Mouse (Mus musculus): ENCODE measurements around the gene Ppil3.
A peak's percentile ranks its signal among the peaks of the same experiment; 100 is the strongest.

The Ppil3 gene

DNA sequence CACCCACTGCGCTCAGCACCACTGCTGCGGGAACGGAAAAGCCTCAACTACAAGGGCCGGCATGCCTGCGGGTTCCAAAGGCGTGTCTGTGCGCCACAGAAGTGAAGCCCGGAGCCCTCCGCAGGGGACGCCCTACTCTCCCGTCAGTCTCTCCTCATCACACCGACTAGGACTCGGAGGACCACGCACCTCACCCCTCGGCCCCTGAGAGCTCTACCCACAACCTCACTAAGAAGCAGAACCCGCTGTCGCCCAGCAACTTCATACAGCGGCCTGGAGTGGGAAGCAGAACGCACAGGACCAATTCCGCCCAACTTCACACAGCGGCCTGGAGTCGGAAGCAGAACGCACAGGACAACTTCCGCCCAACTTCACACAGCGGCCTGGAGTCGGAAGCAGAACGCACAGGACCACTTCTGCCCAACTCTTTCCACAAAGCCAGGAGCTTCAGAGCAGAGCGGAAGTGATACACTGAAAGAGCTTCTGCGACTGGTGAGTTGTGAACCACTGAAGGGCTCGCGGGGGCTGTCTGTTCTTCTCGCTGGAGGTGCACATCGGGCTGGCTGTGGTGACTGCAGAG lies at the start of gene Ppil3, which contains the start of gene Nif3l1:
Ppil3 (minus strand) TSS at position 344 of the 580 bp plus-strand sequence.
Nif3l1 (plus strand) TSS at position 9 of the 580 bp plus-strand sequence.
- peak; percentile 91 for DNase-seq

DNA sequence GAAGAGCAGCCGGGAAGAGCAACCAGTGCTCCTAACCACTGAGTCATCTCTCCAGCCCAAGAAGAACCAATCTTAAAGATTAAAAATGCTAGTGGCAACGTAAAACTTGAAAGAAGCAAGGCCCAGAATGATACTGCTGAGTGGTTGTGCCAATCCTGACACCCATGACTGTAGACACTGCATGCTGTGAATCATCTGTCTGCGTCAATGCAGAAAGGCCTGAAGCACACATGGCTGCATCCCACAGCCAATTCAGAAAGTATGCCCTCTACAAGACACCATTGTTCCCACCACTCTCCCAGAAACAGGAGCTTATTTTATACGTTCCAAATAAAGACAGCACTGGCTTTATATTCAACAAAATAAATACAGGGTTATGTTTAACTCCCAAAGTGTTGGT lies 37.4 kb upstream of the Ppil3 start:
- DNase-seq, result no peak

DNA sequence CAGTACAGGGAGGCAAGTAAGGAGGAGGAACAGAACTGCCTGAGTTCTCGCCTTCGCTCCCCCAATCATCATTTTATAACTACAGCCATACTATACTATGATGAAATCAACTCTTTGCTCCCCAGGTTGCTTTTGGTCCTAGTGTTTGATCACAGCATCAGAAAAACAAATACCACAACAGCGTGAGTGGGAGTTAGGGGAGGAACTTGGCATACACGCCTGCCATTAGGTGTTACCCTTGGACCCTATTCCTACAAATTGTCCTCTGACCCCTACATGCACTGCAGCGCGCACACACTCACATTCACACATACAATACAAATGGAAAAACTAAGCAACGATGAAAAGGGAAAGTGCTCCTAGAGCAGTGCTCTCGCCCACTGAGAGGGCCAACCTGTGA lies 30.4 kb upstream of the Ppil3 start:
- DNase-seq, result no peak

- no peak for DNase-seq
Observed at GRCm38 (mm10) chr1:58465561-58465960, 20.3 kb upstream of the Ppil3 start.

- DNase-seq, result no peak
Observed at GRCm38 (mm10) chr1:58465042-58465441, 19.8 kb upstream of the Ppil3 start.

DNA sequence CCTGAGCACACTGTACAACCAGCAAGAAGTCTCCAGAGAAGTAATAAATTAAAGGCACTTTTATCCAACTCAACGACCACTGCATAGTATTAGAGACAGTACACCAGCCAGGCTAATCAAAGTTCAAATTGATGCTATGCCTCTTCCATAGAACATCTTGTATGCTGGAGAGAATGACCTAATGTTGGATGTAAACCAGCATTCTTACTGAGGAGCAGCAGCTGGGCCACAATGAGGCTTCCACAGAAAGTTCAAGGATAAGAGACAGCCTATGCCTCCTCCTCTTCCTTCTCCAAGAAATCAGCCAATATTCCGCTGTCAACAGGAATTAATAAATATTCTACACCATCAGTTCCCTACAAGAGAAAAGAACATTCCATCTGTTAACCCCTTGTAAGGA lies 18.6 kb upstream of the Ppil3 start:
- no peak for DNase-seq

DNA sequence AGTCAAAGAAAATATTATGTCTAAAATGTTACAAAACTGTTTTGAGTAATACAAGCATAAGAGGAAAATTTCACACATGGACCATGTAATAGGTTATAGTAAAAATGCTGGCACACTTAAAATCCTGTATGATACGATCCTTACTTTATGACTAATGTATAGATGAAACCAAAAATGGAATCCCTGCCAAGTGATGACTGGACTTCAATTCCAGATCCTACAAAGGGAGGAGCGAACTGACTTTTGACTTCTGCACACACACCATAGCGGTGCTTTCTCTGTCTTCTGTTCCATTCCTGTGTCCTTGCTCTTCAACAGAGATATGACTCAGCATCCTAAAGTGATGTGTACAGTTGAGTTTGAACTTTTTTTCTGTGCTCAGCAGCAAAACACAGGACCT lies 15.3 kb upstream of the Ppil3 start:
- DNase-seq, result no peak

- peak; percentile 30 for DNase-seq
Observed at GRCm38 (mm10) chr1:58458867-58459266, 13.6 kb upstream of the Ppil3 start.

DNA sequence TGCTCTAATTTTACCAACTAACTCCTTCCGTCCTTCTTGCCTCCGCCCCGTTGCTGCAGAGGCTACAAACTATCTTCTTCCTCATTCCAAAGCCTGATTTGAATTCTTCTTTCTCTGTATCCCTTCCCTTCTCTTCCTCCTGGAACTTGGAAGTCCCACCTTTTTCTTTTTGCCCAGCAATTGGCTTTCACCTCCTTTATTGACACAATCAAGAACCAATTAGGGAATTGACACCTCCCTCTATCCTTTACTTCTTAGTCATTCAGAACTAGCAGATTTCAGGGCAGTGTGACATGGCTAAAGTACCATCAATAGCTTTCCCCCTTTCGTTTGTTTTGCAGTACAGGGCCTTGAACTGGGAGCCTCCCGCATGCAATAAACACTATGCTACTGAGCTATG lies 12.9 kb upstream of the Ppil3 start:
- DNase-seq, result no peak

DNA sequence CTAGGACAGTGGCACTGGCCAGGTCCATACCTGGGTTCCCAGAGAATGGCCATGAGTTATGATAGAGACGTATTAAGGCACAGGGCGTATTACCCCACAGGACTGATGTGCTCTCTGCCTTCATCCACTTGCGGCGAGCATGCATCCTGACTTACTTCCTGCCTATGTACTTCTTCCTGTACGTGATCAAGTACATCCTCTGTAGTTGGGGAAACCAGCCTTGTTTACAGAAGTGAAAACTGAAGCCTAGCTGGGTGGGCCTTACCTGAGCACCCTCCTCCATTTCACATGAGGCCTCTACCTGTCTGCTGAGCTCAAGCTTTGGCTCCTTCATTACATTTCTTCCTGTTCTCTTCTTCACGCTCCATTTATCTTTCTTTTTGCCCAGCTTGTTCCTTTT lies 9.0 kb upstream of the Ppil3 start:
- DNase-seq, result no peak

GRCm38 (mm10) chr1:58448396-58448795 lies 3.1 kb upstream of the Ppil3 start:
- DNase-seq, result no peak

- DNase-seq, result peak; percentile 61
Observed at GRCm38 (mm10) chr1:58447766-58448165, 2.5 kb upstream of the Ppil3 start.

DNA sequence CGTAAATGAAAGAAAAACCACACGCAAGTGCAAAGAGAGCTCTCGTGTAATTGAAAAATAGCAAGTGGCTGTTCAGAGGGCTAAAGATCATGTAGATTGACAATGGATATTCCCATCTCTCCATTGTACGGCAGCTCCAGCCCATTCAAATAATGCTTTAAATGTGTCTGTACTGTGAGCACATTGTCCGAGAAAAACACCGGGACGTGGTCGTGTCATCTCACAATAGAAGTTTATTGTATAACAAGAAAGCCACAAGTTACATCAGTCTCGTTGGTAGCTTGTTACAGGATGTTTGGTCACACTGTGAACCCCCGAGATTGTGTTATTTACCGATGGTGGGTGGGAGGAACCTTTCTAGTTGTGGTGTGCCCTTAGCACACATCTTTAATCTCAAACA lies 575 bp upstream of the Ppil3 start:
- no peak for DNase-seq

DNA sequence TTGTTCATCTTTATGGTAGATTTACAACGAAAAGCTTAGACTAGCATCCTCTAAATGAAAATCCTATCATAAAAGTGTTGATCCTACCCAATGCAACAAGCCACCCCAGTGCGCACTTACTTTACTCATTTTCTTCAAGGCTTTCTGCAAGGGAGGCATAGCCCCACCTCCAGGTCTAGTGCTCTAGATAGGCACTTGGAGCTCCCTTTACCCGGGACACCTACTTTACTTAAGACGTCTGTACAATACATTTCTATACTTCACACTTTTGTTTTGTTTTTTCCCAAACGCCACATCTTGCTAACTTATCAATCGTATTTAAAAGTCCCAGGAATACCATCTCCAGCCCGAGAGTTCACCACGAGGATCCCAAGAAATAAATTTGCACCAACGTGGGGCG lies 595 bp downstream of the Ppil3 start:
- DNase-seq, result no peak

- DNase-seq, result no peak
Observed at GRCm38 (mm10) chr1:58424551-58424950, 20.7 kb downstream of the Ppil3 start.

DNA sequence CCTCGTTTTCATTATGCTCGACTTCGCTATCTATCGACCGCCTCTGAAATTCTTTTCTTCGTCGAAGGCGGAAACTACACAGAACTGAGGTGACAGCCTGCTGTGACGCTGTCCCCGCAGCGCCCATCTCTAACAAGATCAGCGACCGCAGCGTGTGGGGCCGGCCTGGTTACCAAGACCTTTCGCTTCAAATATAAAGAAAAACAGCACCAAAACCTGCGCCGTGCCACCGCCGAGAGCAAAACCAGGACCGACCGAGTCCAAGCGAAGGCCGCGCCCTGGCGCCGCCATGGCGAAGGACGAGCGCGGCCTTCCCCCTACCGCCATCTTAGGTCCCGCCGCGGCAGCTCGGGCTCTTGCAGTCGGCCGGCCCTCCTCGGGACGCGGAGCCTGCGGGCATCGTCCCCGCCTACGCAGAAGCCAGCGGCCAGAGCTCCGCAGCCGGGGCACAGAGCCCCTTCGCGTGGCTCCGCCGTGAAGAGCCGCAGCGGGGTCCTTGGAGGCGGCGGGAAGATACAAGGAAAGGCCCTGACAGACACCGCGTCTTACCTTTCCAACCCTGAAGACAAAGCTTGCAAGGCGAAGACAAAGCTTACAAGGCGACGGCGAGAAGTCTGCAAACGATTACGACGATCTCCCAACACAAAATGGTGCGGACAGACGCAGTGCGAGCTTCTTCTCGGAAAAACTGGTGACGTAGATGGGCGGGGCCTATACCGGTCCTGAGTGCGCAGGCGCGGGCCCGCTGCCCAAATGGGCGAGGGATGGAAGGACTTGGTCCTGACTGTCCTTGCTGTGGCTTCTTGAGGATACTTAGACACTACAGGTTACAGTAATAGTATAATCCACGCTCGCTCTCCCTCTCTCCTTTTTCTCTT lies 21.7 kb downstream of the Ppil3 start, which contains the start of gene Clk1:
Clk1 (minus strand) TSS at position 696 of the 878 bp plus-strand sequence.
- DNase-seq, result peak; percentile 98

- DNase-seq, result peak; percentile 72
Observed at GRCm38 (mm10) chr1:58422879-58423278, 22.4 kb downstream of the Ppil3 start.

DNA sequence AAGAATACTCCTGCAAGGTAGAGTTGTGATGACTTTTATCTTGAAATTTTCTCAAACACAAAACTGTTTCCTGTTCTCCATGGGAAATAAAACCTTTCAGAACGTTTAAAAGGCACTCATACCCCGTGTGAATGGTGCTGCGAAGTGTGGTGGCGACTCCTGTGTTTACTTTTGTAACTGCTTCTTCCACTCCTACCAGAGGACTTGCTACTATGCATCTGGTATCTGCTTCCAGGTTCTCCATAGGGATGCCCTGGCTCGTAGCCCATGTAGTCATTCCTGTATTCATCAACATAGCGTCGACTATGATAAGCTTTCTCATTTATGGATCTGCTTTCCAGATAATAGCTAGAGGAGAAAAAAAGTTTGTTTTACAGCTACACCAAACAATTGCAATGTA lies 24.3 kb downstream of the Ppil3 start:
- DNase-seq, result no peak

DNA sequence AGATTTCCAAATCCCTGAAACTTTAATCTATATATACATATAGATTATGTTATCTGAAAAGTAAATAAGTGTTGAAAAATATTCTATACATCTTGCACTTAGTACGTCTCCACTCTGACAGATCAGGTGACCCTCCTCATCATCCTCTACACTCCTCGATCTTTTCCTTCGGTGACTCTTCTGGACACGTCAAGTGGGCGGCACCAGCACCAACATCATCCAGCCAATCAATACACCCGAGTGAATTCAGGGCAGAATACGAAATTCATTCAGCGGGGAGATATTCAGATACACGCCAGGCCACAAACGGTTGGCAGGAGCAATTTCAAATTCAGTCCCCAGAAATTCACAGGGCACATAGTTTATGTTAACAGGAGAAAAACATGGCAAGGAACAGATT lies 25.3 kb downstream of the Ppil3 start:
- DNase-seq, result no peak

GRCm38 (mm10) chr1:58416048-58416447 lies 29.2 kb downstream of the Ppil3 start:
- DNase-seq, result no peak

DNA sequence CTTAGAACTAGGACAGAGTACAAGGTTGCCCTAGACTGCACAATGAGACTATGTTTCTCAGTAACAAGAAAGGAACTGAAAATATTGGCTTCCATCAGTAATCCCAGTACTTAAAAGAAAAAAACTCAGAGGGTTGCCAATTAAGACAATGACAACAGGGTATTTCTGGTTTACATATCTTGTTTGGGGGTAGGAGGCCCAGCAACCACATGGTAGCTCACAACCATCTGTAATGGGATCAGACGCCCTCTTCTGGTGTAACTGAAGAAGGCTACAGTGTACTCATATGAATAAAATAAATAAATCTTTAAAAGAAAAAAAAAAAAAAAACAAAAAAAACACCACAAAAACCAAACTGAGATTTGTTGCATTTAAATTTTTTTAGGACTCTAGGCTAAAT lies 29.8 kb downstream of the Ppil3 start:
- DNase-seq, result no peak

DNA sequence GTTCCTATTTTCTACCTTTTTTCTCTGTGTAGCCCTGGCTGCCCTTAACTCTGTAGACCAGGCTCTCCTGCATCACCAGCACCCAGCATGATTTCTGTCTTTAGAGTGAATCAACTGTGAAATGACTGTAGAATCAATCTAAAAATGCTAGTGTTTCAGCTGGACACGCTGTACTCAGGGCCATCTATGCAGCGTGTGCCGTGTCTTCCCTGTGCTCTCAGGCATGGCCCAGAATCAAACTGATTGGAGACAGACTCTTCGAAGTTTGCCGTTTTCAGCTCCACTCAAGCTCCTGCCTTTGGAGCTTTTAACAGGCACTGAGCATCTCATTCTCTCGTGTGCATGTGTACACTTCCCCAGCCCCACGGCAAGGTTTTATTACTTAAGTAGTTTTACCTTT lies 34.5 kb downstream of the Ppil3 start:
- DNase-seq, result no peak

DNA sequence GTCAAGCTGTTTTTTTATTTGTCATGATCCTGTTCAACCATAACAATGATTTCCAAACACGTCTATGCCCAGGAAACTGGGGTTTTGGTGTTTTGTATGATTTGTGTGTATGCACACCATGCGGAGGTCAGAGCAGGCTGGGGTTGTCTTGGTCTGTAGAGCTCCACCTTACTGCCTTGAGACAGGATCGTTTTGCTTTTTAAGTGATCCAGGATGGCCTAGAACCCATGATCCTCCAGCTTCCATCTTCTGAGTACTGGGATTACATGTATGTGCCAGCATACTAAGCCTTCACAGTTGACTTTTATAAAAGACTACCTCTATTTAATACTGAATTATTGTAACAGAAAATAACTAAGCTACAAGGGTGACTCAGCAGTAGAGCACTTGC lies 35.1 kb downstream of the Ppil3 start:
- no peak for DNase-seq

- DNase-seq, result no peak
Observed at GRCm38 (mm10) chr1:58409553-58410197, 35.6 kb downstream of the Ppil3 start.
